Mouse (Mus musculus): ENCODE data around the gene Drc3. TPM values are rescaled to one million over a fixed set of nuclear protein-coding genes. Genes with fewer than 3 reads are reported as not detected.

The Drc3 gene
- polyA plus RNA-seq, 1 experiment, result not detected

DNA sequence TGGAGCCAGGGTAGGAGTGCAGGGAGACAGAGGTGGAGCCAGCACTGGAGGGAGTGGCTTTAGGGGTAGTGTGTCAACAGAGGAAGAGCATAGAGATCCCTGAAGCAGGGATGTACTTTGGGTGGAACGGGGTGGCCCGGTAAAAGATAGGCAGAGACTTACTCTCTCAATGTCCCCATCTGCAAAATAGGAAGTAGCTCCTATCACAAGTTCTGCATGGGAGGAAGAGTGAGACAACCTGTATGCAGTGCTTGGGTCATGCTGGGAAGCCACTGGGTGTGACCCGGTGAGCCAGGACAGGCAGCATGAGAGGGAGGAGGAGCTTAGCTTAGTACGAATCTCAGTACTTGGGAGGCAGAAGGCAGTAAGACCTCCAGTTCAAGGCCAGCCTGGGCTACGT lies 6.0 kb downstream of the Drc3 start:
- Histone ChIP-seq H3K4me1 (peaks cover 57% of the 10 kb centered on the region), H3K36me3 (replicated peaks; ENCODE audit: low read length) (no peaks in the 10 kb centered on the region), H3K27me3 (replicated peaks) (peaks cover 12% of the 10 kb centered on the region), H3K4me3 (replicated peaks) (no peak overlapping the region), H3K9me3 (no peaks in the 10 kb centered on the region)
- TF ChIP-seq GATA1 (IDR thresholded peaks at IDR 0.05; ENCODE audit: borderline replicate concordance, low read length), result no peak
- no peak for TF ChIP-seq FLI1 (IDR thresholded peaks at IDR 0.05; ENCODE audit: low read length)

DNA sequence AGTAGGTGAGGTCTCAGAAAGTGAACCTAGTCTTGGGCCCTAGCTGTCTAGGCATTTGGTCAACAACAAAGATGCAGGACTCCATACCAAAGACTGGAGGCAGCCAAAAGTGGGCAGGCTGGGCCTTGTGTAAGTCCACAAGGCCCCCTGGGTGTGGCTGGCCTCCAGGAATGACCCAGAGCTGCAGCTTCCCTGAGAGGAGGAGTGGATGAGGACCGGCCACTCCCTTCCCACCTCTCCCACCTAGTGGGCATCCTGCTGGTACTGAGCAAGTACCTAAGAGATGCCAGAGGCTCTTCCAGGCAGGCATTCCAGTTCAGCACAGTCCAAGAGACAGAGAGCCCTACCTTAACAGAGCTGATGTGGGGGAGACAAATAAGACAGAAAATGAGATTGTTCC lies 6.8 kb downstream of the Drc3 start:
- TF ChIP-seq GATA1 (IDR thresholded peaks at IDR 0.05; ENCODE audit: borderline replicate concordance, low read length) (no peak), FLI1 (IDR thresholded peaks at IDR 0.05; ENCODE audit: low read length) (no peak)
- Histone ChIP-seq H3K4me1 (peaks cover 57% of the 10 kb centered on the region), H3K27me3 (replicated peaks) (peaks cover 19% of the 10 kb centered on the region), H3K9me3 (no peaks in the 10 kb centered on the region), H3K4me3 (replicated peaks) (no peak overlapping the region), H3K36me3 (replicated peaks; ENCODE audit: low read length) (no peaks in the 10 kb centered on the region)

DNA sequence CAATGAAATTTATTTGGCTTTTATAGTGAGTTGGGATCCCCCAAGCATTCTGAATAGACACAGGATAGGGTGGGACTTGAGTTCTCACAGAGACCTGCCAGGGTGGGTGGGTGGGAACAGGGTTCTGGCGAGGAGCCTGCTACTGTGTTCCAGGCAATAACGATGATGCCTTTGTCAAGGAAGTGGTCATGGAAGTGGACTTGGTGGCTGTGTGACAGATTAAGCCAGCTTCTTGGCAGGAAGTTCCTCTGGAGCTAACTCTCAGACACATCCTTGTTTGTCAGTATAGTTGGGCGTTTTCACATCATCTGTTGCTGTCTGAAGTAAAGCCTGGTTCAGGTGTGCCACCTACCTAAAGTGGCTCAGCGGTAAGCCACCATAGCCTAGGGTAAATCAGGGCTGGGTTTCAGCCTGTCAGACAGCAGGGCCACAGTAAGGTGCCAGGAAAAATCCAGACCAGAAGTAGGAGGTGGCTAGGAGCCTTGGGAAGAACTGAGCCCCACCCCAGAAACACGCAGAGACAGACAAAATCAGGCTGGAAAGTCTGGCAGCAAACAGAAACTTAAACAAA lies 7.6 kb downstream of the Drc3 start:
- peaks cover 58% of the 10 kb centered on the region for H3K4me1 ChIP-seq
- H3K4me3 ChIP-seq (replicated peaks), result no peak overlapping the region
- H3K27me3 ChIP-seq (replicated peaks), result peaks cover 26% of the 10 kb centered on the region
- TF ChIP-seq GATA1 (IDR thresholded peaks at IDR 0.05; ENCODE audit: borderline replicate concordance, low read length) (no peak), FLI1 (IDR thresholded peaks at IDR 0.05; ENCODE audit: low read length) (no peak)
- H3K36me3 ChIP-seq (replicated peaks; ENCODE audit: low read length), result no peaks in the 10 kb centered on the region
- no peaks in the 10 kb centered on the region for H3K9me3 ChIP-seq

DNA sequence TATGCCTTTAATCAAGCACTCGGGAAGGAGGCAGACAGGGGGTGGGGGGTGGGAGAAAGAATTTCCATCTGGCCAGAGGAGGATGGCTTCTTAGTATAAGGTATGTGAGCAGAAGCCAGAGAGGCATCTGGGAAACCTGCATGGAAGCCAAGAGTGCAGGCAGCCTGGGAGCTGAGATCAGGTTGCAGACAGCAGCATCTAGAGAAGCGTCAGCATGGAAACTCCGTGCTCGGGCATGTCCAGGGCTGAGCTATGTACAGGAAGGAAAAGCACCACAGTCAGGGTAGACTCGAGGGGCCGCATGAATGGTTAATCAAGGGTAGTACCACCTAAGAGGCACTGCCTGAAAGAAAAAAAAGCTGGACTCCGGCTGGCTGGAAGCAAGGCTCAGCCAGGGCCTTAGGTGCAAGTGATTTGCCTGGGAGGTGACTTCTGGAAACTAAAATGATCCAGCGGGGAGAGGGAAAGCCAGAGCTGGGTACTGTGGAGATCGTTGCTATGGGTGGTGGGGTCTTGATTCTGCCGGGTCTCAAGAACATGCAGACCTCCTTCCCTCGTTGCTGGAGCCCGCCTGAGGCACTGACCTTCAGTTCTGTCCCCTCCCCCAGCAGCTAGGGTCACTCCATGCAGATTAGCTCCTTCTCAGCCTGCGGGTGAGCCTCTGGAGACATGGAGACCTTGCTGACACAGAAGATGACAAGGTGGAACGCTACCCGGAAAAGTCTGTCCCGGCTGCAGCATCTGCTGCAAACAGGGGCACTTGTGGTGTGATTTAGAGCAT lies 13.3 kb downstream of the Drc3 start:
- H3K4me3 ChIP-seq (replicated peaks), result no peak overlapping the region
- H3K36me3 ChIP-seq (replicated peaks; ENCODE audit: low read length), result no peaks in the 10 kb centered on the region
- H3K4me1 ChIP-seq, result peaks cover 46% of the 10 kb centered on the region
- peaks cover 52% of the 10 kb centered on the region for H3K27me3 ChIP-seq (replicated peaks)
- H3K9me3 ChIP-seq, result no peaks in the 10 kb centered on the region
- TF ChIP-seq FLI1 (IDR thresholded peaks at IDR 0.05; ENCODE audit: low read length) (no peak), GATA1 (IDR thresholded peaks at IDR 0.05; ENCODE audit: borderline replicate concordance, low read length) (no peak)

DNA sequence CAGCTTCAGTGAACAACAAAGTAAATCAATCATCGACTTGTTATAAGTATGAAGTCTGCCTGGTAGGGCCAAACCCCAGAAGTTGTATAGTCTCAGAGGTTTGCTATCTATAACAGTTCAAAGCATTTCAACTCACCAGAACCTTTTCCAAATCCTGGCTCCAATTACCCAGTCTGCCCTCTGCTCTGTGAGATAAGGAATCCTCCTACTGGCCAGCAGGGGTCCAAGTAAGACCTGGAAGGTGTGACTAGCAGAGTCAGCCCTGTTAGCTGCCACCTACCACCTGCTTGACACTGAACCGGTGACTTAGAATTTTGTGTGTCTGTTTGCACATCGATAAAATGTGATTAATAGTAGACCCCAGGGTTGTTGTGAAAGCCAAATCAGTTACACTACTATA lies 14.1 kb downstream of the Drc3 start:
- Histone ChIP-seq H3K36me3 (replicated peaks; ENCODE audit: low read length) (no peaks in the 10 kb centered on the region), H3K4me1 (peaks cover 43% of the 10 kb centered on the region), H3K4me3 (replicated peaks) (no peak overlapping the region), H3K9me3 (no peaks in the 10 kb centered on the region), H3K27me3 (replicated peaks) (peaks cover 52% of the 10 kb centered on the region)
- TF ChIP-seq GATA1 (IDR thresholded peaks at IDR 0.05; ENCODE audit: borderline replicate concordance, low read length) (no peak), FLI1 (IDR thresholded peaks at IDR 0.05; ENCODE audit: low read length) (no peak)

DNA sequence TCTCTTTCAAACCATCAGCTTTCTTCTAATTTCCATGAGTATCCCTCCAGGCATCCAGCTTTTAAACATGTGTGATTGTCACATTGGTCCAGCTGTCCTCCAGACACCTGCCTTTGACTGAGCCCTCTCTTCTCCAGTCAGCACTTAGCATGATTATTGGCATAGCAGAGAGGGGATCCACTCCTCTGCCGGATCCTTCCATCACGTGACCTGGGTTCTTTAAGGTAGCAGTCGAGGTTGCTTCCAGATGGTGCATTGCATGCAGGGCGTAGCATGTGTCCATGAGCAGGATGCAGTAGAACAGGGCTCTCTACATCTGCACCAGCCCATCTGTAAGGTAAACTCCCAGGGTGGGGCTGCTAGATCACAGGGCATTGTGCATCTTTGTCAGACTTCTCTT lies 15.8 kb downstream of the Drc3 start:
- peak overlapping the region; percentile 19 for H3K4me3 ChIP-seq (replicated peaks)

DNA sequence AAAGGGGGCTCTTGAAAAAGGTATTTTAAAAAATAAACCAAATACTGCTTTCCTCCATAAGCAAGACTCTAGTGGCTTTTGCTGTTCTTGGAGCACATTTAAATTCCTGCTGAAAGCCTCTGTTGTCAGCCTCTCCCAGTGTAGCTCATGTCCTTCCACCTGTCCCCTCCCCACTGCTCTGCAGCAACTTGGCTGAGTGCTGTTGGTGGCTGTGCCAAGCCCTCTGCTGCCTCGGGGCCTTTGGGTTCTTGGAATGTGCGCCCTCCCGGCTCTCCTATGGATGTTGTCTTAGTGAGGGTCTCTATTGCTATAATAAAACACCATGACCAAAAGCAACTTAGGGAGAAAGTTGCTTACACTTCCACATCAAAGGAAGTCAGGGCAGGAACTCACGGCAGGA lies 16.3 kb downstream of the Drc3 start:
- TF ChIP-seq FLI1 (IDR thresholded peaks at IDR 0.05; ENCODE audit: low read length) (no peak), GATA1 (IDR thresholded peaks at IDR 0.05; ENCODE audit: borderline replicate concordance, low read length) (no peak)
- H3K4me3 ChIP-seq (replicated peaks), result no peak overlapping the region
- no peaks in the 10 kb centered on the region for H3K36me3 ChIP-seq (replicated peaks; ENCODE audit: low read length)
- peaks cover 38% of the 10 kb centered on the region for H3K27me3 ChIP-seq (replicated peaks)
- peaks cover 43% of the 10 kb centered on the region for H3K4me1 ChIP-seq
- H3K9me3 ChIP-seq, result no peaks in the 10 kb centered on the region

More for the DNA sequence above, 15.8 kb downstream of the Drc3 start:
- no peaks in the 10 kb centered on the region for H3K9me3 ChIP-seq
- H3K36me3 ChIP-seq (replicated peaks; ENCODE audit: low read length), result no peaks in the 10 kb centered on the region
- TF ChIP-seq FLI1 (IDR thresholded peaks at IDR 0.05; ENCODE audit: low read length), result no peak
- no peak for TF ChIP-seq GATA1 (IDR thresholded peaks at IDR 0.05; ENCODE audit: borderline replicate concordance, low read length)
- peaks cover 43% of the 10 kb centered on the region for H3K4me1 ChIP-seq
- H3K27me3 ChIP-seq (replicated peaks), result peaks cover 42% of the 10 kb centered on the region

DNA sequence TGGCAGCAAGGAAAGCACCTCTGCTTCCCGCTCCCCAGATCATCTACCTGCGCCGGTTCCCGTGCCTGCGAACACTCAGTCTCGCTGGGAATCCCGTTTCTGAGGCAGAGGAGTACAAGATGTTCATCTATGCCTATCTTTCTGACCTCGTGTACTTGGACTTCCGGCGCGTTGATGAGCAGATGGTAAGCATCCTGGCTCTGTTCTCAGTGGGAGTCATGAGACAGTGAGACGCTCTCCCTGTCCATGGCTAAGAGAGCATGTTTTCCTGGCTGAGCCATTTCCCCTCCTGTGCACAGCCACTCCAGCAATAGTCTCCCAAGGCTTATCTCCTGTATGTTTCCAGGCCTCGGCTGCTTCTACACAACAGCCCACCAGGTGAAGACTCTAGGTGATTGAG lies 17.3 kb downstream of the Drc3 start:
- no peaks in the 10 kb centered on the region for H3K9me3 ChIP-seq
- H3K4me1 ChIP-seq, result peaks cover 43% of the 10 kb centered on the region
- H3K4me3 ChIP-seq (replicated peaks), result no peak overlapping the region
- no peaks in the 10 kb centered on the region for H3K36me3 ChIP-seq (replicated peaks; ENCODE audit: low read length)
- TF ChIP-seq FLI1 (IDR thresholded peaks at IDR 0.05; ENCODE audit: low read length), result no peak
- TF ChIP-seq GATA1 (IDR thresholded peaks at IDR 0.05; ENCODE audit: borderline replicate concordance, low read length), result no peak
- H3K27me3 ChIP-seq (replicated peaks), result peaks cover 36% of the 10 kb centered on the region

DNA sequence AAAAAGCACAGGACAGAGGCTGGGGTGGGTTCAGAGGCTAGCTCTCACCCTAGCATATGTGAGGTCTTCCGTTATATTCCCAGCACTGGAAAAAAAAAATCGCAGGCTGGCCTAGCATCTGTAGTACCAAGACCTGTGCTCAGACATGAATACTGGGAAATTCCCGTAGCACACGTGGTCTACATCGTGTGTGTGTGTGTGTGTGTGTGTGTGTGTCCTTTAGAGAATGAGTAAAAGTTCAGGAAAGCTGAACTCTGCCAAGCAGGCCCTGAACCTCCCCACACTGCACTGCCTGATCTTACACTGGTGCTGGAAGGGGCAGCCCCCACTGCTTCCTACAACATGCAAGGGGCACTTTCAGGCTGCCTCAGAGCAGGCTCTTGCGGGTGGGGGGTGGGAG lies 21.4 kb downstream of the Drc3 start:
- no peak for TF ChIP-seq GATA1 (IDR thresholded peaks at IDR 0.05; ENCODE audit: borderline replicate concordance, low read length)
- TF ChIP-seq FLI1 (IDR thresholded peaks at IDR 0.05; ENCODE audit: low read length), result no peak
- no peaks in the 10 kb centered on the region for H3K36me3 ChIP-seq (replicated peaks; ENCODE audit: low read length)

DNA sequence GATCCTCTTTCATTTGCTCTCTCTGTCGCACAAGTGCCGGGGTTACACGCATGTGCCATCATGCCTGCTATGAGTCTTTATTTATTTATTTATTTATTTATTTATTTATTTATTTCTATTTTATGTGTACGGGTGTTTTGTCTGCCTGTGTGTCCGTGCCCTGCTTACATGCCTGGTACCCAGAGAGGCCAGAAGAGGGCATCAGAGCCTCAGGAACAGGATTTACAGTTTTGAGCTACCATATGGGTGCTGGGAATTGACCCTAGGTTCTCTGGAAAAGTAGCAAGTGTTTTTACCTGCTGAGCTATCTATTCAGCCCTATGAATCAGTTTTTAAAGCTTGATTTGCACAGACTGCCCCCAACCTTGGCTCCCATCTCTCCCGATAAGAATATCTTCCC lies 30.4 kb downstream of the Drc3 start:
- H3K27me3 ChIP-seq (replicated peaks), result peaks cover 53% of the 10 kb centered on the region
- H3K36me3 ChIP-seq (replicated peaks; ENCODE audit: low read length), result no peaks in the 10 kb centered on the region
- peaks cover 15% of the 10 kb centered on the region; the same call in 1 of the 2 replicates for H3K4me1 ChIP-seq
- peaks cover 6% of the 10 kb centered on the region; the same call in 1 of the 2 replicates for H3K9me3 ChIP-seq
- no peak overlapping the region for H3K4me3 ChIP-seq (replicated peaks)
- TF ChIP-seq GATA1 (IDR thresholded peaks at IDR 0.05; ENCODE audit: borderline replicate concordance, low read length) (no peak), FLI1 (IDR thresholded peaks at IDR 0.05; ENCODE audit: low read length) (no peak)

More for the DNA sequence above, 21.4 kb downstream of the Drc3 start:
- peaks cover 26% of the 10 kb centered on the region for H3K4me1 ChIP-seq
- H3K4me3 ChIP-seq (replicated peaks), result no peak overlapping the region
- no peaks in the 10 kb centered on the region for H3K9me3 ChIP-seq
- peaks cover 33% of the 10 kb centered on the region for H3K27me3 ChIP-seq (replicated peaks)
